Mouse (Mus musculus): Measurements from ENCODE around the gene F2. TPM values are rescaled to one million over a fixed set of nuclear protein-coding genes. Genes with fewer than 3 reads are reported as not detected.

F2 gene
- 1.1 and 1.8 TPM in 2 replicates for polyA plus RNA-seq (2015; fragmentation: Nextera tagmentation; extraction: Ambion mirVana)

DNA sequence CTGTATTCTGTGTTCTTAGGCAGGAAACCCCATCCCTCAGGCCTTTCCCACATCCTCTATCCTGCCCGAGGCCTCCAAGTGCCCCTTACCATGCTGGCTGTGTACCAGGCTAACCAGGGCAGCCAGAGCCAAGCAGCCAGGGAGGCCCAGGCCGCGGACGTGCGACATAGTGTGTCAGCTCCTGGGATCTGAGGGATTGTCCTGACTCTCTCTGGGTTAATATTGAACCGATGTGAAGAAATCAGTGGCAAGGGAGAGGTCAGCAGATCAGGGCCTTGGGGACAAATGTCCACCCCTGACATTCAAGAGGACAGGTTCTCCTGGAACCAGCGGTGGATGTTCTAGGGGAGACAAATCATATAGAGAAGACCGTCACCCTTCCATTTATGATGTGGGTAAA, at the start of gene F2:
TSS of gene F2 (minus strand) at position 186 of the 400 bp plus-strand sequence.
- H3K27ac ChIP-seq: no peak within 1 kb of the TSS
- no peaks in the 10 kb centered on the region for H3K4me1 ChIP-seq
- no peak for ATAC-seq (ENCODE audit: low FRiP score, low read depth)
- H3K36me3 ChIP-seq: no peaks in the 10 kb centered on the region
- no peaks in the 10 kb centered on the region for H3K9me3 ChIP-seq
- no peak within 1 kb of the TSS for H3K4me3 ChIP-seq
- no peaks in the 10 kb centered on the region for H3K27me3 ChIP-seq
- no peak within 1 kb of the TSS for H3K9ac ChIP-seq
- H3K4me2 ChIP-seq (replicated peaks): no peak within 1 kb of the TSS
- 90% methylated on average over 8 of the region's 8 CpGs for WGBS

DNA sequence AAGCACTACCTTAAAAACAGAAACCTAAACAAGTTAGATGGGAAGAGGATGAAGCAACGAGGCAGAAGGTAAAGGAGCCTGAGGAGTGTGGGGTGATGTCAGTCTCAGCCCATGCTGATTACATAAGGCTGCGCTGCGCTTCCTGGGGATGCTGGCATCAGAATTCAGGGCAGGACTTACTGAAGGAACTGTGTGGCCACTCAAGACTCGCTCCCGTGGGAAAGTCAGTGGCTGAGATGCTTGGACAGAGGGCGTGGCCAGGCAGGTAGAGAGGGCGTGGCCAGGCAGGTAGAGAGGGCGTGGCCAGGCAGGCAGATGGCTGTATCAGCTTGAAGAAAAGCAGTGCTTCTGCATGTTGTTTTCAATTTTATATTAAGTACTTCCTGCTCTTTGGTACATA, 47.7 kb upstream of the F2 start:
- ATAC-seq (ENCODE audit: low FRiP score, low read depth): no peak
- 75% methylated on average over 8 of the region's 8 CpGs for WGBS
- H3K4me1 ChIP-seq: no peaks in the 10 kb centered on the region
- H3K4me2 ChIP-seq (replicated peaks): no peak overlapping the region
- no peak overlapping the region for H3K9ac ChIP-seq
- H3K36me3 ChIP-seq: peaks cover 83% of the 10 kb centered on the region
- H3K4me3 ChIP-seq: no peak overlapping the region
- no peak overlapping the region for H3K27ac ChIP-seq
- no peaks in the 10 kb centered on the region for H3K9me3 ChIP-seq
- no peaks in the 10 kb centered on the region for H3K27me3 ChIP-seq

DNA sequence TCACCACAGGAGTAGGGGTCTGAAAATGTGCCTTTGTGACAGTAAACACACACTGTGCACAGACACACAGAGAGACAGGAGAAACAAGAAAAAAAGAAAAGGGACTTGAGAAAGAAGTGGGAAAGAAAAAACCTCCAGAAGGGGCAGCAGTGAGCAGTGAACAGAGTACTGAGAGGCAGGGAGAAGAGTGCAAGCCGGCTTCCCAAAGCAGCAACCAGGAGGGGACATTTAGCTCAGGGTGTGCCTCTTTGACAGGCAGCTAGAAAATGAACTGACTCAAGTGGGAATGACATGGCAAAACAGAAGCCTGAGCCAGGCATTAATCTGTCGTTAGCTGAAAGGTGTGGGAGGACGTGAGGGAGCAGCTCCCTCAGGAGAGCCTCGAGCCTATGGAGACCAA, 46.6 kb upstream of the F2 start:
- no peak overlapping the region for H3K4me2 ChIP-seq (replicated peaks)
- no peak for ATAC-seq (ENCODE audit: low FRiP score, low read depth)
- no peak overlapping the region for H3K9ac ChIP-seq
- no peak overlapping the region for H3K4me3 ChIP-seq
- no peaks in the 10 kb centered on the region for H3K9me3 ChIP-seq
- no peak overlapping the region for H3K27ac ChIP-seq
- H3K36me3 ChIP-seq: peaks cover 89% of the 10 kb centered on the region
- no peaks in the 10 kb centered on the region for H3K4me1 ChIP-seq
- 54% methylated on average over 4 of the region's 4 CpGs for WGBS
- H3K27me3 ChIP-seq: no peaks in the 10 kb centered on the region

DNA sequence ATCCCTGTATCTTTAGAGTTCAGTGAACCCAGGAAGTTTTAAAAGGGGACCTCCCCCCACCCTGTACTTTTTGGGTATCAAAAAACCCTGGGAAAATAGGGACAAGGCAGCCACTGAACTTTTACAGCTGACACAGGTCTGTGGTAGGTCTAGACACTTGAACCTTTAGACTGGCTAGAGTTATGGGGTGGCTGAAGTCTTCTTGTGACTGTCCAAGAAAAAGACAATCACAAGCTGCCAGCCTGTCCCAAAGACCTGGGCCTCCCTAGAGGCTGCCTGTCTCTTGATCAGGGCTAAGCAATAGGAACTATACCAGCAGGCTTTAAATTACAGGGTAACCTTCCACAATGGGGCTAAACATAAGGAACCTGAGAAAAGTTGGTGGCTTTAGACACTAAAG, 40.7 kb upstream of the F2 start:
- Histone ChIP-seq H3K36me3 (peaks cover 93% of the 10 kb centered on the region), H3K9ac (no peak overlapping the region), H3K27ac (no peak overlapping the region), H3K27me3 (no peaks in the 10 kb centered on the region), H3K9me3 (no peaks in the 10 kb centered on the region), H3K4me1 (no peaks in the 10 kb centered on the region), H3K4me2 (replicated peaks) (no peak overlapping the region), H3K4me3 (no peak overlapping the region)
- ATAC-seq (ENCODE audit: low FRiP score, low read depth): no peak

DNA sequence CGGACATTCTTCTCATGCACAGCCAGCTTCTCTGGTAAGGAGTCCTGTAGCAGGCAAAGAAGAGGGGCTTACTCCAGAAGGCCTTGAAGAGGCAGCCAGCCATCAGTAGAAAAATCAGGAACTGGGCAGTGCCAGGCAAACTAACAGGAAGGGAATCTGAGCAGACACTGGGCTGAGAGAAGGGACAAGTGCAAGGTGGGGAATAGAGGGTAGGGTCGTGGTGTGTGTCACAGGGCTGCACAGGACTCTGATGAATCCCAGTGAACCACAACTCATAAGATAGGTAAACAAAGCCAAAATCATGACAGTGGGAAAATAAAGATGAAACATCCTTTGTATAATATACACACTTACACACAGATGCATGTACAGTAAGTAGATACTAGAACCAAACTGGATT, 40.2 kb upstream of the F2 start:
- H3K27ac ChIP-seq: no peak overlapping the region
- no peaks in the 10 kb centered on the region for H3K27me3 ChIP-seq
- WGBS: 81% methylated on average over 2 of the region's 2 CpGs
- no peak overlapping the region for H3K4me2 ChIP-seq (replicated peaks)
- no peaks in the 10 kb centered on the region for H3K9me3 ChIP-seq
- no peak overlapping the region for H3K9ac ChIP-seq
- ATAC-seq (ENCODE audit: low FRiP score, low read depth): no peak
- H3K36me3 ChIP-seq: peaks cover 93% of the 10 kb centered on the region
- no peaks in the 10 kb centered on the region for H3K4me1 ChIP-seq
- H3K4me3 ChIP-seq: no peak overlapping the region

DNA sequence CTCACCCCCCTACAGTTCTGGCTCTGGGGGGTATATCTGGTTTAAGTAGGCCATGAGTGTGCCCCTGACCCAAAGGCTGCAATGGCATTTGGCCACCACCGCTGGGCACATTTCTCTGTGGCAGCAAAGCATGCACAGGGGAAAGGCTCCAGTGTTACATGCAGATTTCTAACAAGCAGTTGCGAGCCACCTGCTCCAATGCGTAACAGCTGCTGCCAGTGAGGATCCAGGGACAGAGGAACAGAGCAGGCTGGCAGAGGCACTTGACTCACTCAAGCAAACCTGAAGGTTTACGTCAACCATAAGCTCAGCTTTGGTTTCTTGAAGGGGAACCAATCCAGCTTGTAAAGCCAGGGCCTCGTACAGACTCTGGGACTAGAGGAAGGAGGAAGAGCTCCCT, 38.7 kb upstream of the F2 start:
- Histone ChIP-seq H3K36me3 (peaks cover 94% of the 10 kb centered on the region), H3K4me3 (no peak overlapping the region), H3K27me3 (no peaks in the 10 kb centered on the region), H3K27ac (no peak overlapping the region), H3K9ac (no peak overlapping the region), H3K9me3 (no peaks in the 10 kb centered on the region), H3K4me2 (replicated peaks) (no peak overlapping the region), H3K4me1 (no peaks in the 10 kb centered on the region)
- peak; percentile 39; the same call in 1 of the 2 replicates for ATAC-seq (ENCODE audit: low FRiP score, low read depth)
- WGBS: 90% methylated on average over 5 of the region's 5 CpGs

DNA sequence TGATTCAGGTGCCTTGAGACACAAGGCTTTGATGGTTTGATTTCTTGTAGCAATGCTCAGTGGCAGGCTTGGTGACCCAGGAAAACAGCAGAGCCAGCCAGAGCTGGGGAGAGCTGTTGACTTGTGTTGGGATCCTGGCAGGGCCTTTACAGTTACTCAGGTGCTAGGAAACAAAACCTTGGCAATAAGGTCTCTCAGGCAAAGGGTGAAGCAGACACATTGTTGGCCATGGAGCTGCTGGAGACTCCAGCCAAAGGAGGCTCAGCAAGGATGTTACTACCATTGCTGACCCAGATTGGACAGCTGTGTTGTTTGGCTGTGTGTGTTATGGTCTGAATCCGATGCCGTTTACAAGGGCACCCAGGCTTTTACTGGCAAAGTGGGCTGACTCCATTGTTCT, 37.4 kb upstream of the F2 start:
- Histone ChIP-seq H3K27ac (no peak overlapping the region), H3K4me2 (replicated peaks) (no peak overlapping the region), H3K4me3 (no peak overlapping the region), H3K9ac (no peak overlapping the region), H3K27me3 (no peaks in the 10 kb centered on the region), H3K36me3 (peaks cover 95% of the 10 kb centered on the region), H3K9me3 (no peaks in the 10 kb centered on the region), H3K4me1 (no peaks in the 10 kb centered on the region)
- no peak for ATAC-seq (ENCODE audit: low FRiP score, low read depth)
- 90% methylated on average over 2 of the region's 2 CpGs for WGBS

DNA sequence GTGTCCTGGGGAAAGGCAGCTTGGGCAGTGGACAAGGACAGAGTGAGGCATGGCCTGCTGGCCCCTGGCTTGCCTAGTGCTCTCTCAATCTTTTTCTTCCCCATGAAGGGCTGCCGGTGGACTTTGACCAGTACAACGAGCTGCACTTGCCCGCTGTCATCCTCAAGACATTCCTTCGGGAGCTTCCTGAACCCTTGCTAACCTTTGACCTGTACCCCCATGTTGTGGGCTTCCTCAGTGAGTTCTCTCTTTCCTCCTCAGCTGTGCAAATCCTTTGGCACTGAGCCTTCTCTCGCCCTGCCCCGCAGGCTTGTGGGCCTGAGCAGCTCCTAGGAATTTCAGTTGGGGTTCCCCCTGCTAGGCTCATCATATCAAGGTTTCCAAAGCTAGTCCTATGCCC, 33.8 kb upstream of the F2 start:
- H3K9ac ChIP-seq: no peak overlapping the region
- no peaks in the 10 kb centered on the region for H3K27me3 ChIP-seq
- no peak overlapping the region for H3K27ac ChIP-seq
- no peak overlapping the region for H3K4me3 ChIP-seq
- no peaks in the 10 kb centered on the region for H3K4me1 ChIP-seq
- H3K9me3 ChIP-seq: no peaks in the 10 kb centered on the region
- WGBS: 85% methylated on average over 6 of the region's 6 CpGs
- H3K4me2 ChIP-seq (replicated peaks): no peak overlapping the region
- peaks cover 90% of the 10 kb centered on the region for H3K36me3 ChIP-seq
- no peak for ATAC-seq (ENCODE audit: low FRiP score, low read depth)

DNA sequence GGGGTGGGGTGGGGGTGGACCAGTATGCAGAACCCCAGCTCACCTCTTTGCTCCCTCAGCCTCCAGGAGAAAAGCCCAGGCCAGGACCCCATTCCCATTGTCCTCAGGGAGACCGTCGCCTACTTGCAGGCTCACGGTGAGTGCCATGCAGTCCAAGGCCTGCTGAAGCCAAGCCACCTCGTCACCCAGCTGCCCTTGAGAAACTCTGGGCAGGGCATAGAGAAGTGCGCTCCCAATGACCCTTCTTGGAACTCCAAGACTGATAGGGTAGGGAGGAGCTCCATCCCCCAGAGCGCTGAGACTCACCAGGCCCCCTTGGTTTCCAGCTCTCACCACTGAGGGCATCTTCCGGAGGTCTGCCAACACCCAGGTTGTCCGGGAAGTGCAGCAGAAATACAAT, 33.1 kb upstream of the F2 start:
- Histone ChIP-seq H3K27me3 (no peaks in the 10 kb centered on the region), H3K36me3 (peaks cover 90% of the 10 kb centered on the region), H3K4me3 (no peak overlapping the region), H3K27ac (no peak overlapping the region), H3K4me1 (no peaks in the 10 kb centered on the region), H3K9me3 (no peaks in the 10 kb centered on the region), H3K9ac (no peak overlapping the region), H3K4me2 (replicated peaks) (no peak overlapping the region)
- 91% methylated on average over 8 of the region's 8 CpGs for WGBS
- ATAC-seq (ENCODE audit: low FRiP score, low read depth): no peak

DNA sequence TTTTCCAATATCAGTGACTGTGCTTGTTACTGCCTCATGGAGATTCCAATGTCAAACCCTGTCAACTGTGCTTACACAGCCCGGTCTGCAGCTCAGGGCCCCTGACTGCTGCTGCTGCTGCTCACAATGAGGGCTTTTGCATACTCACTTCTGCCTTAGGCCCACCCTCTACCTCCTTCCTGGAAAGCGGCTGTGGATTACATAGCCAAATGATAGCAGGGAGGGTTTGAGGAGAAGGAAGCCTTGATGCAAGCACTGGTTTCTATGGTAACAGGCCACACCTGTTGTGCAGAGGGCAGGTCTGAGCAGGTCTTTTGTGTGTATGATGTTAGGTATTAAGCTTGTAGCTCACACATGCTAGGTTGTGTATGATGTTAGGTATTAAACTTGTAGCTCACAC, 31.5 kb upstream of the F2 start:
- no peak overlapping the region for H3K27ac ChIP-seq
- H3K4me1 ChIP-seq: no peaks in the 10 kb centered on the region
- 81% methylated on average over 2 of the region's 2 CpGs for WGBS
- H3K4me2 ChIP-seq (replicated peaks): no peak overlapping the region
- no peaks in the 10 kb centered on the region for H3K27me3 ChIP-seq
- no peak overlapping the region for H3K9ac ChIP-seq
- H3K4me3 ChIP-seq: no peak overlapping the region
- peaks cover 92% of the 10 kb centered on the region for H3K36me3 ChIP-seq
- no peak for ATAC-seq (ENCODE audit: low FRiP score, low read depth)
- H3K9me3 ChIP-seq: no peaks in the 10 kb centered on the region

DNA sequence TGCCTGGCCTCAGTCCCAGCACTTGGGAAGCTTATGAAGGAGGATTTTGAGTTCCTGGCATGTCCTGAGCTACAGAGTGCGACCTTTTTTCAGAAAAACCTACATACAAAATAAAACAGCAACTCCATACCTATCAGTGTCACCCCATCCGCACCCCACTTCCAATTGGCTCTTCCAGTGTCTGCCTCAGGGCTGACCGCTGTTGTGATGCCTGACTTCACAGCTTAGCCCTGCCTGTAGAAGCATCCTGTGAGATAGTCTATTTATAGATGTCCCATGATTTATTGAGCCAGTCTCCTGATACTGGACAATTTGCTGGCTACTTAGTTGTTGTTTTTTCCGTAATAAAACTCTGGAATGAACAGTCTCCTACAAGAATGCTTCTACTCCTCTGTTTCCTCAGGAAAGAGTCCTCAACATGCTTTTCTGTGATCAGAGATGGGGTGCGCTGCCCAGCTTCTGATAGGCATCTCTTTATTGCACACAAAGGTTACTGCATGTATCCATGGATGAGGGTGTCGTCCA, 30.2 kb upstream of the F2 start:
- H3K9ac ChIP-seq: no peak overlapping the region
- 92% methylated on average over 6 of the region's 6 CpGs for WGBS
- H3K4me2 ChIP-seq (replicated peaks): no peak overlapping the region
- H3K36me3 ChIP-seq: peaks cover 93% of the 10 kb centered on the region
- H3K4me3 ChIP-seq: no peak overlapping the region
- H3K4me1 ChIP-seq: no peaks in the 10 kb centered on the region
- H3K27ac ChIP-seq: no peak overlapping the region
- no peaks in the 10 kb centered on the region for H3K27me3 ChIP-seq
- no peak for ATAC-seq (ENCODE audit: low FRiP score, low read depth)
- no peaks in the 10 kb centered on the region for H3K9me3 ChIP-seq

DNA sequence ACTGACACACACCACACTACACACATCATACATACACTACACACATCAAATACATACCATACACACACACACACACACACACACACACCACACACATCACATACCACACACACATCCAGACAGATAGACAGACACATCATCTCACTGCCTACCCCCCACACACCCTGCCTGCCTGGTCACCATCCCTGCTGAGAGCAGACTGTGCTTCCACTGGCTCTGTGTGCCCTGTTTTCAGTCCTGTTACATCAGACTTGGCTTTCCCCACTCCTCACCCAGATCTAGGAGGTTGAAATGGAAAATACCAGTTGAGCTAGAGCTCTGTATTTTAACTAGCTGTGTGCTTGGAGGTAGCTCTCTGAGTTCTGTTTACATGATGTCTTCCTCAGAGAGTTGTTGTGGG, 28.6 kb upstream of the F2 start:
- no peaks in the 10 kb centered on the region for H3K27me3 ChIP-seq
- ATAC-seq (ENCODE audit: low FRiP score, low read depth): no peak

DNA sequence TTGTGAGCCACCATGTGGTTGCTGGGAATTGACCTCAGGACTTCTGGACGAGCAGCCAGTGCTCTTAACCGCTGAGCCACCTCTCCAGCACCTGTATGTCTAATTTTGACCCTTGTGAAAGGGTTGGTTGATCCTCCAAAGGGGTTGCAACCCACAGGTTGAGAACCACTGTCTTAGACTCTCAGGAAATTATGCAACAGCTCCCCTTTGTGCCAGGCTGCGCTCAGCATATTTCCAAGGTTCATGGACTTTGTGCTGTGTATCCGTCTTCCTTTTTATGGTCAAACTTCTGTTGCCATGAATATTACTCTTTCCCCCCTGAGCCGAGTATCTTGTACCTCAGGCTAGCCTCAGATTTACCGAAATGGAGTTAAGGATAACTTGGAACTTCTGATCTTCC, 24.8 kb upstream of the F2 start:
- no peak overlapping the region for H3K4me3 ChIP-seq
- no peak overlapping the region for H3K4me2 ChIP-seq (replicated peaks)
- no peak overlapping the region for H3K27ac ChIP-seq
- H3K9ac ChIP-seq: no peak overlapping the region
- no peaks in the 10 kb centered on the region for H3K27me3 ChIP-seq
- ATAC-seq (ENCODE audit: low FRiP score, low read depth): no peak
- no peaks in the 10 kb centered on the region for H3K4me1 ChIP-seq
- no peaks in the 10 kb centered on the region for H3K9me3 ChIP-seq
- peaks cover 91% of the 10 kb centered on the region for H3K36me3 ChIP-seq
- WGBS: 93% methylated on average over 6 of the region's 6 CpGs

More for the DNA sequence above, 28.6 kb upstream of the F2 start:
- Histone ChIP-seq H3K4me2 (replicated peaks) (no peak overlapping the region), H3K9ac (no peak overlapping the region), H3K36me3 (peaks cover 91% of the 10 kb centered on the region), H3K9me3 (no peaks in the 10 kb centered on the region), H3K4me3 (no peak overlapping the region), H3K27ac (no peak overlapping the region), H3K4me1 (no peaks in the 10 kb centered on the region)
